Mouse (Mus musculus): ENCODE measurements around the gene Gpr183. TPM values are rescaled to one million over a fixed set of nuclear protein-coding genes. Genes with fewer than 3 reads are reported as not detected.

Gene Gpr183
- polyA plus RNA-seq, 1 experiment from 2014 or later: 1.3 TPM

DNA sequence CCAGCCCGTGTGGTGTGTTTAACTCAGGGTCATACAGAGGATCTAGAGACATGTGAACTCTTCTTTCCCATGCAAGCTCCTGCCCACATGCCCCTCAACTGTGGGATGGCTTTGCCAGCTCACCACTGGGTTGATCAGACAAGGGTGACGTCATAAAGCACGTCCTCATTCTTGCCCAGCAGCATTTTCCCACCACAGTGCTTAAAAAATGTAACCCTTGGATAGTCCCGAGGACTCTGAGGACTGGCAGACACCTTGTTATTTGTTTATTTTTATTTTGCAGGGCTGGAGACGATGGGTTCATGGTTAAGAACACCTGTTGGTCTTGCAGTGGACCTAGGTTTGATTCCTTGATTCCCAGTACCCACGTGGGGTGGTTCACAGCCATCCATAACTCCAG is 25.9 kb upstream of the Gpr183 start:
- H3K9me3 ChIP-seq (ENCODE audit: control insufficient read depth, low read length): no peaks in the 10 kb centered on the region
- H3K36me3 ChIP-seq (ENCODE audit: control insufficient read depth, insufficient read depth): no peaks in the 10 kb centered on the region
- no peak overlapping the region for H3K4me2 ChIP-seq (ENCODE audit: low read length)
- no peak for ATAC-seq
- no peak overlapping the region for H3K4me3 ChIP-seq (replicated peaks; ENCODE audit: low read length)
- no peak overlapping the region for H3K9ac ChIP-seq (replicated peaks; ENCODE audit: low read depth, low read length)
- H3K27me3 ChIP-seq (replicated peaks; ENCODE audit: control insufficient read depth, insufficient read depth, low read length): no peaks in the 10 kb centered on the region
- H3K27ac ChIP-seq (ENCODE audit: low read length): no peak overlapping the region
- H3K4me1 ChIP-seq (replicated peaks; ENCODE audit: control insufficient read depth, insufficient read depth, low read length): no peaks in the 10 kb centered on the region
- 93% methylated on average over 6 of the region's 6 CpGs for WGBS

DNA sequence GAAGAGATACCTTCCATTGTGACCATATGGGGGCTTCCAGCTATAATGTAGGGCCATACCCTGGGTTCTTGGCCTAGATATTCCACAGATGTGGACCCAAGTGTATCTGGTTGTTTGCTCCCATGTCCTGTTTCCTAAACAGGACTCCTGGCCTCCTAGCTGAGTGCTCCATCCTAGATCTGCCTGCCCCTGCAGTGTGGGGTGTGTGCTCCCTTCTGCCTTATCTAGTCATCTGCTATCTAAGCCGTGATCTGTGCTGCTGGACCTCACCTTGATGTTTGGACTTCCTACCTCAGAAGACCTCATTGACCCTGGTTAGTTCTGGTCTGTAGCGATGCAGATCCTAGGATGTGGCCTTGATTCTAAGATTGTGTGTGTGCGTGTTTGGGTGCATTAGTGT is 24.9 kb upstream of the Gpr183 start:
- no peak for ATAC-seq
- Histone ChIP-seq H3K27me3 (replicated peaks; ENCODE audit: control insufficient read depth, insufficient read depth, low read length) (no peaks in the 10 kb centered on the region), H3K4me2 (ENCODE audit: low read length) (no peak overlapping the region), H3K27ac (ENCODE audit: low read length) (no peak overlapping the region), H3K4me3 (replicated peaks; ENCODE audit: low read length) (no peak overlapping the region), H3K36me3 (ENCODE audit: control insufficient read depth, insufficient read depth) (no peaks in the 10 kb centered on the region), H3K4me1 (replicated peaks; ENCODE audit: control insufficient read depth, insufficient read depth, low read length) (no peaks in the 10 kb centered on the region), H3K9me3 (ENCODE audit: control insufficient read depth, low read length) (no peaks in the 10 kb centered on the region), H3K9ac (replicated peaks; ENCODE audit: low read depth, low read length) (no peak overlapping the region)
- WGBS: 96% methylated on average over 3 of the region's 3 CpGs

DNA sequence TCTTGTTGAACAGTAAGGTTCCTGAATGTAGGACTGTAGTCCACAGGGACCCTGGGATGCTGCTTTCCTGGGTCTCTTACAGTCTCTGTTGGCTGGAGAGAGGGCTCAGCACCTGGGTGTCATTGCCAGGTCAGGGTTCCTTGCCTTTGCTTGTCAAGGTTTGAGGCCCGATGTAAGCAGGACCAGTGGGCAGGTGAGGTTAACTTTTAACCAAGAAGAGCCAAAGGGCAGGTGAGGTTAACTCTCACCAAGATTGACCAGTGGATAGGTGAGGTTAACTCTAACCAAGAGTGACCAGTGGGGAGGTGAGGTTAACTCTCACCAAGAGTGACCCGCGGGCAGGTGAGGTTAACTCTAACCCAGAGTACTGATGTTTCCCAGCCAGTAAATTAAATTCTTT is 24.3 kb upstream of the Gpr183 start:
- H3K9ac ChIP-seq (replicated peaks; ENCODE audit: low read depth, low read length): no peak overlapping the region
- 96% methylated on average over 3 of the region's 3 CpGs for WGBS
- no peak overlapping the region for H3K4me2 ChIP-seq (ENCODE audit: low read length)
- no peaks in the 10 kb centered on the region for H3K9me3 ChIP-seq (ENCODE audit: control insufficient read depth, low read length)
- no peaks in the 10 kb centered on the region for H3K36me3 ChIP-seq (ENCODE audit: control insufficient read depth, insufficient read depth)
- no peak overlapping the region for H3K27ac ChIP-seq (ENCODE audit: low read length)
- no peaks in the 10 kb centered on the region for H3K4me1 ChIP-seq (replicated peaks; ENCODE audit: control insufficient read depth, insufficient read depth, low read length)
- no peak overlapping the region for H3K4me3 ChIP-seq (replicated peaks; ENCODE audit: low read length)
- no peaks in the 10 kb centered on the region for H3K27me3 ChIP-seq (replicated peaks; ENCODE audit: control insufficient read depth, insufficient read depth, low read length)
- ATAC-seq: no peak

DNA sequence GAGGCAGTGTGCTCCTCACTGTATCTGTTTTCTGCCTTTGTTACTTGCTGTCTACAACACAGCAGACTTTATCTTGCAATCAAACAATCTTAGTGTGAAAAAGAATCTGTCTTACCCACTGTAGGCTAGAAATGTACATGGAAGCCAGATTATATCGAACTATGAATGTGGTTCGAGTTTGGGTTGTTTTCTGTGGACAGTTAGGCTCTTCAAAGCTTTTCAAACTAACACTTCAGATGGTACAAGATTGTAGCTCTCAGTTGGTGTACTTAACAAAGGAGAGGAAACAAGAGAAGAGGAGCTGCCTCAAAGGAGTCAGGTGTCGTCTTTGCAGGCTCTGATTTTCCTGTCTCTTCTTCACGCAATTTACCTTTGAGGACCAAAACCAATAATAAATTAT is 22.7 kb upstream of the Gpr183 start:
- Histone ChIP-seq H3K4me2 (ENCODE audit: low read length) (no peak overlapping the region), H3K27ac (ENCODE audit: low read length) (no peak overlapping the region), H3K4me1 (replicated peaks; ENCODE audit: control insufficient read depth, insufficient read depth, low read length) (no peaks in the 10 kb centered on the region), H3K36me3 (ENCODE audit: control insufficient read depth, insufficient read depth) (no peaks in the 10 kb centered on the region), H3K9ac (replicated peaks; ENCODE audit: low read depth, low read length) (no peak overlapping the region), H3K9me3 (ENCODE audit: control insufficient read depth, low read length) (no peaks in the 10 kb centered on the region), H3K4me3 (replicated peaks; ENCODE audit: low read length) (no peak overlapping the region), H3K27me3 (replicated peaks; ENCODE audit: control insufficient read depth, insufficient read depth, low read length) (no peaks in the 10 kb centered on the region)
- no peak for ATAC-seq
- 83% methylated on average over 4 of the region's 4 CpGs for WGBS

DNA sequence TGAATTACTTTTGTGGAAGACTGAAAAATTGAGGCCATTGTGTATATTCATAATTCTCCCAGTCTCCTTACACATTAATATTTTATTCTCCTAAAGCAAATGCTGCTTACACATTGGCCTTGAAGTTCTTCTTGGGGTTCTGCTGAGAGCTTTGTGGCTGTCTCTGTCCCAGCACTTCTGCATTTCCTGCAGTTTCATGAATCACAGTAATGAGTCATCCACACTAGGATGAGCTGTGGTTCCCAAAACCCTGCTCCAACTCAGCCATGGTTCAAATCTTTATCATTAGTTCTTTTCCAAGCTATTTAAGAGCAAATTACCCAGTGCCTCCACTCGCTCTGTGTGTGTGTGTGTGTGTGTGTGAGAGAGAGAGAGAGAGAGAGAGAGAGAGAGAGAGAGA is 22.3 kb upstream of the Gpr183 start:
- Histone ChIP-seq H3K9me3 (ENCODE audit: control insufficient read depth, low read length) (no peaks in the 10 kb centered on the region), H3K36me3 (ENCODE audit: control insufficient read depth, insufficient read depth) (no peaks in the 10 kb centered on the region), H3K4me1 (replicated peaks; ENCODE audit: control insufficient read depth, insufficient read depth, low read length) (no peaks in the 10 kb centered on the region), H3K9ac (replicated peaks; ENCODE audit: low read depth, low read length) (no peak overlapping the region), H3K4me3 (replicated peaks; ENCODE audit: low read length) (no peak overlapping the region), H3K27ac (ENCODE audit: low read length) (no peak overlapping the region), H3K4me2 (ENCODE audit: low read length) (no peak overlapping the region), H3K27me3 (replicated peaks; ENCODE audit: control insufficient read depth, insufficient read depth, low read length) (no peaks in the 10 kb centered on the region)
- WGBS: 93% methylated on average over 1 of the region's 1 CpGs
- ATAC-seq: no peak

DNA sequence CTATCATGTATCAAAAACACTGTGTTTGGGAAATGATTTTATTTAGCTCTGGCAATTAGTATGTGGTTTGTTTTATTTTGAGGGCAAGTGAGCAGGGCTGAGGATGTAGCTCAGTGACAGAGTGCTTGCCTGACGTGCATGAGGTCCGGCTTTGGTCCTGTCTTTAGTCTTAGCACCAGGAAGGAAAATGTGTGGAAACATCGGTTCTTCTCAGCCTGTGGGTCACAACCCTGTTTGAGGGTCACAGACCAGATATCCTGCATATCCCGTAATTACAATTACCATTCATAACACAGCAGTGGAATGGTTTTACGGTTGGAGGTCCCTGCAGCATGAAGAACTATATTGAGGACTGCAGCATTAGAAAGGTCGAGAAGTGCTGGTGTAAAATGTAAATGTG is 21.0 kb upstream of the Gpr183 start:
- no peaks in the 10 kb centered on the region for H3K27me3 ChIP-seq (replicated peaks; ENCODE audit: control insufficient read depth, insufficient read depth, low read length)
- no peaks in the 10 kb centered on the region for H3K9me3 ChIP-seq (ENCODE audit: control insufficient read depth, low read length)
- WGBS: 89% methylated on average over 6 of the region's 6 CpGs
- no peak overlapping the region for H3K4me2 ChIP-seq (ENCODE audit: low read length)
- no peaks in the 10 kb centered on the region for H3K4me1 ChIP-seq (replicated peaks; ENCODE audit: control insufficient read depth, insufficient read depth, low read length)
- ATAC-seq: no peak
- H3K4me3 ChIP-seq (replicated peaks; ENCODE audit: low read length): no peak overlapping the region
- H3K9ac ChIP-seq (replicated peaks; ENCODE audit: low read depth, low read length): no peak overlapping the region
- H3K27ac ChIP-seq (ENCODE audit: low read length): no peak overlapping the region
- H3K36me3 ChIP-seq (ENCODE audit: control insufficient read depth, insufficient read depth): no peaks in the 10 kb centered on the region

DNA sequence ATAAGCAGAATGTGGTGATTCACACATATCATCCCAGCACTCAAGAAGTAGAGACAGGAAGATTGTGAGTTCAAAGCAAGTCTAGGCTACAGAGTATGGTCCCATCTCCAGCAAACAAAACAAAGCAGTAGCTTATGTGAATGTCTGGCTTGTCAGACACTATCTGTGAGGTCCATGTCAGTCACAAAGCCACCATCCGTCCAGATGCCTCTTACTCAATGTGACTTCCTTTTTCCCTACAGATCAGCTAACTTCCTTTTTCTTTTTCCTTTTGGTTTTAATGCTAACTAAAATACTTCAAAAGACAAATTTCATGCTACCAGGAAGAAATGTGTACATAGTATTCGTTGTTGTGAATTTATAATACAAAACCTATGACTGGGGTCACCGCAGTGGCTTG is 20.5 kb upstream of the Gpr183 start:
- no peaks in the 10 kb centered on the region for H3K9me3 ChIP-seq (ENCODE audit: control insufficient read depth, low read length)
- ATAC-seq: no peak
- H3K4me1 ChIP-seq (replicated peaks; ENCODE audit: control insufficient read depth, insufficient read depth, low read length): no peaks in the 10 kb centered on the region
- H3K4me2 ChIP-seq (ENCODE audit: low read length): no peak overlapping the region
- no peaks in the 10 kb centered on the region for H3K27me3 ChIP-seq (replicated peaks; ENCODE audit: control insufficient read depth, insufficient read depth, low read length)
- WGBS: 89% methylated on average over 3 of the region's 3 CpGs
- H3K27ac ChIP-seq (ENCODE audit: low read length): no peak overlapping the region
- H3K36me3 ChIP-seq (ENCODE audit: control insufficient read depth, insufficient read depth): no peaks in the 10 kb centered on the region
- no peak overlapping the region for H3K4me3 ChIP-seq (replicated peaks; ENCODE audit: low read length)
- H3K9ac ChIP-seq (replicated peaks; ENCODE audit: low read depth, low read length): no peak overlapping the region

DNA sequence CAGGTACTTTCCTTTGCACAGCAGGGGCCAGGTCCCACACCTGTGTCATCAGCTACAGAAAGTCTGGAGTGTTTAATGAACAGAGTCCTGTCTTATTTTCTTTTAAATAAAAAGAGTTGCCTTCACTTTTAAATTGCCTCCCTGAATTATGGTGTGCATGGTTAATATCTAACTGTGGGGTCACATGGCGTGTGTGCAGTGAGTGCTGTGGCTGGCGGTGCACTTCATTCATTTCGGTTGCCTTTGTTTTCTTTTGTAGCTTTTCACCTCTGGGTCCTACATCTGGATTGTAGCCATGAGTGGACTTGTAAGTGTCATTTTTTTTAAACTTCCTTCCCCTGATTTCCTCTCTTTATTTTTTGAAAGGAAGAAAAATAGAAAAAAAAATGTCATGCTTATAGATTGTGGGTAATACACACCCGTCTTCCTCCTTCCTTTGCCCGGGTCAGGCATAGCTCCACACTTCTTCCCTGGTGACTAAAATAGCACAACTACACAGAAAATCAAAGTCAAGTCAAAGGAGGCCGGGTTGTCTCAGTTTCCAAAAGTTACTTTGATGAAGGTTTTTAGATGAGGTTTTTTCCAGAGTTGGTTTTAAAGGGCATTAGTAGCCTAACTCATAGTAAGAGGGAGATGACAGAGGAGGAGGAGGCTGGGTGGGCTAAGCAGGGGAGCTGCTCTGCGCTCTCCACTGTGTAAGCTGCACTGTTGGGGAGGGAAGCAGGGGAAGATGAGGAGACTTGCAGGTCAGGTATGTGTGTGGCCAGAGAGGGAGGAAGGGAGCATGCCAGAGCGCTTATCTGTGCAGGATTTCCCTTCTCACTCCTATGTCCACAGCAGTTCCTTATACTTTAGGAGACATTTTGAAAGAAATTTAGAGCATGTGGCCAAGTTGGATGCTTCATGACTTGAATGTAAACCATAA is 18.3 kb upstream of the Gpr183 start:
- no peak for ATAC-seq
- Histone ChIP-seq H3K4me1 (replicated peaks; ENCODE audit: control insufficient read depth, insufficient read depth, low read length) (no peaks in the 10 kb centered on the region), H3K27me3 (replicated peaks; ENCODE audit: control insufficient read depth, insufficient read depth, low read length) (no peaks in the 10 kb centered on the region), H3K9me3 (ENCODE audit: control insufficient read depth, low read length) (no peaks in the 10 kb centered on the region), H3K9ac (replicated peaks; ENCODE audit: low read depth, low read length) (no peak overlapping the region), H3K36me3 (ENCODE audit: control insufficient read depth, insufficient read depth) (no peaks in the 10 kb centered on the region), H3K4me3 (replicated peaks; ENCODE audit: low read length) (no peak overlapping the region), H3K4me2 (ENCODE audit: low read length) (no peak overlapping the region), H3K27ac (ENCODE audit: low read length) (no peak overlapping the region)
- 79% methylated on average over 8 of the region's 8 CpGs for WGBS

DNA sequence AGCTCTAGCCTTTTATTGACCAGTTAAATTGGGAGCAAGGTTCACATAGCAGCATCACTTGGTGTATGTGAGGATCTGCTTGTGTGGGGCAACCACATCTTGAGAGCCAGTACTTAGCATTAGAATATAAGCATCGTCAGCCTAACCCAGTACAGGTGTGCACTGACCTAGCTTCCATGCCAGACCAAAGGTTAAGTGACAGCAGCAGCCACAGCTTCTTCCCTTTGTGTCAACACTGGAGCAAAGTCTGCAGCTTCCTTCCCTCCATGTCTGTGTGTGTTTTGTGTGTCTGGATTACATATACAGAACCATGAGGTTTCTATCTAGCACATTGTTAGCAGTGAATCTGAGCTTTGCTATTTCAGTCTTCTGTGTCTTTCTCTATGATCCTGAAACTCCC is 16.5 kb upstream of the Gpr183 start:
- ATAC-seq: no peak
- WGBS: 84% methylated on average over 1 of the region's 1 CpGs
- Histone ChIP-seq H3K4me1 (replicated peaks; ENCODE audit: control insufficient read depth, insufficient read depth, low read length) (no peaks in the 10 kb centered on the region), H3K9ac (replicated peaks; ENCODE audit: low read depth, low read length) (no peak overlapping the region), H3K4me2 (ENCODE audit: low read length) (no peak overlapping the region), H3K27ac (ENCODE audit: low read length) (no peak overlapping the region), H3K36me3 (ENCODE audit: control insufficient read depth, insufficient read depth) (no peaks in the 10 kb centered on the region), H3K4me3 (replicated peaks; ENCODE audit: low read length) (no peak overlapping the region), H3K27me3 (replicated peaks; ENCODE audit: control insufficient read depth, insufficient read depth, low read length) (no peaks in the 10 kb centered on the region), H3K9me3 (ENCODE audit: control insufficient read depth, low read length) (no peaks in the 10 kb centered on the region)

DNA sequence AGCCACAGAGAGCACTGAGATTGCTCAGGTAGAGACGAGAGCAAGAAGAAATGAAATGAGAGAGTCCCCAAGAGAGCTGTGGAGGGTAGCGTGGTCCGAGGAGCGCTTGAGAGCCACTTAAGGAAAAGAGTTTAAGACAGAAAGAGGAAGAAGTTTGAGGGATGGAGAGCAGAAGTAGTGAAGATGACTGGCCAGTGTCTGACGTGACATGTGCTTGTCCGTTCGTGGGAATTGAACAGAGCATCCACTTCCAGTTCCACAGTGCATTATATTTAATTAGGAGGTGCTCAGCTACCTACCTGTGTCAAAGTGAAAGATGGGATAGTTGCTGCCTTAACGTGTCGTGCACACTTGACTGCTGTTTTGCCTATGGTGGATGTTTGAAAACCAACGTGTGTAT is 8.1 kb upstream of the Gpr183 start:
- ATAC-seq: no peak
- H3K36me3 ChIP-seq (ENCODE audit: control insufficient read depth, insufficient read depth): no peaks in the 10 kb centered on the region
- H3K9me3 ChIP-seq (ENCODE audit: control insufficient read depth, low read length): no peaks in the 10 kb centered on the region
- H3K27me3 ChIP-seq (replicated peaks; ENCODE audit: control insufficient read depth, insufficient read depth, low read length): no peaks in the 10 kb centered on the region
- no peak overlapping the region for H3K4me3 ChIP-seq (replicated peaks; ENCODE audit: low read length)
- H3K9ac ChIP-seq (replicated peaks; ENCODE audit: low read depth, low read length): no peak overlapping the region
- H3K4me1 ChIP-seq (replicated peaks; ENCODE audit: control insufficient read depth, insufficient read depth, low read length): no peaks in the 10 kb centered on the region
- no peak overlapping the region for H3K4me2 ChIP-seq (ENCODE audit: low read length)
- 93% methylated on average over 10 of the region's 10 CpGs for WGBS
- no peak overlapping the region for H3K27ac ChIP-seq (ENCODE audit: low read length)

Measured in forebrain, embryonic 16.5 days (tissue).